Mouse (Mus musculus) naive thymus-derived CD4-positive, alpha-beta T cell, adult 5 months (primary cell): ENCODE data around the gene Phactr2. TPM values are rescaled to one million over a fixed set of nuclear protein-coding genes. Genes with fewer than 3 reads are reported as not detected.

Source experiments
- polyA plus RNA-seq: library from polyadenylated mRNA; unstranded; fragments of 100-300 nt; shearing (Covaris generic); gene quantifications from one replicate; pipeline ENCODE4 v1.2.1, GENCODE M21; 2017

The Phactr2 gene
- 1.2 TPM for polyA plus RNA-seq

DNA sequence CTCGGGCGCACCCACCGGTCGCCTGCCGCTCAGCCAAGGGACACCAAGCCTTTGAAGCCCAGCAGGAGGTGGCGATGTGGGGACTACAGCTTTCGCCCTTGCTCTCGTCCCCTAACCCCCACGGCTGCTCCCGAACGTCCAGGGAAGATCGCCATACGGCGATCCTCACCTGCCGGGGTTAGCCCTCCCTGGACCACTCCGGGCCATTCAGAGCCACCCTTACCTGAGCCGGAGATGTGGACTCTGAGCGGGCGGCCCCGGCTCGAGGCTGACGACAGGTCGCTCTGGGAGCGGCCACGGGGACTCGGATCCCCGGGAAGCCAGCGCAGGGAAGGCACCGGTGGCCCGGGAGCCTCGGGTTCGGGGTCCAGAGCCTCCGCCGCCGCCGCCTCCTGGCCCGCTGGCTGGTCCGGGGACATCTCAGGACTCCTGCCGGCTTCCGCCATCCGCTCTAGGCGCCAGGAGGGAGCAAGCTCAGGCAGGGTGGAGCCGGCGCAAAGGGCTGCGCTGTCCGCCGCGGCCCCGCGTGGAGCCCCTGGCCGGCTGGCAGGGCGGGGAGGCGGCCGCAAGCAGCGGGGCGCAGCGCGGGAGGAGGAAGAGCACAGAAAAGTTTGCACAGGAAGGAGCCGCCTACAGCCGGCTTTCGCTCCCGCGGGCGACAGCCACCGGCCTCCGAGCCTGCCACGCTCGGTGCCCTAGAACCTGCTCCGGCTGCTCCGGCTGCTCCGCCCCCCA lies at the start of gene Phactr2:
TSS of gene Phactr2 (minus strand) at position 580 of the 735 bp plus-strand sequence.

GRCm38 (mm10) chr10:13499331-13499730 lies 25.1 kb upstream of the Phactr2 start, which contains the start of gene Fuca2:
Fuca2 (plus strand) TSS chr10:13499540.

GRCm38 (mm10) chr10:13192731-13193351 lies 281.4 kb downstream of the Phactr2 start, which contains the start of gene Ltv1:
Ltv1 (minus strand) TSS chr10:13193168.

DNA sequence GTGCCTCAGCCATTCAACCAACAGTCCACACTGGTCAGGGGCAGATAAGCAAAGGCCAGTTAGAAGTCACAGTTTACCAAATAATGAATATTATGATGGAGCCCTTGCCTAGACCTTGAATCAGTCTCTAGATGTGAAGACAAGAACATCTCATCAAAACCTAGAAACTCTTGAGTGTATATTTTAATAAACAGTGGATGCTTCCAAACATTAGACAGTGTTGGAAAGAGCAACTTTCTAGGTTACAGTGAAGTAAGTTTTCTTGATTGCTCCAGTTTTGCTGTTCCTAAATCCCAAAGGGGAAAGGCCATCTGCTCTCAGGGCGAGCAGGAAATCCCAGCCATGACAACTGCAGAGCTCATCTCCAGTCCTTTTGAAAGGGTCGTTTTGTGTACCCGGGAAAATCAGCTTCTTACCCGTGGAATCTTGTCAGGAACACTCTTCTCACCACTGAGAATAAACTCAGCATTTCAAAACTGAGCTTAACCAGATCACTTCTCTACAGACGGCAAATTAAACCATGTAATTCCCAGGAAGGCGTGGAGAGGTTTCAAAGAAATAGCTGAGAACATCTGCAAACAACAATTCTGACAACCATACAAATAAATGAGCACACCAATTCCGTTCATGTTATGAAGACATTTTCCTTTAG lies 296.1 kb downstream of the Phactr2 start, which contains the start of gene Zc2hc1b:
TSS of gene Zc2hc1b (minus strand) at position 51 of the 652 bp plus-strand sequence.

Other genes with a start within 250 kb of the Phactr2 start
- gene Fuca2, start 25.1 kb upstream of the Phactr2 start, polyA plus RNA-seq: 20.0 TPM
- gene Adat2, start 78.5 kb upstream of the Phactr2 start, polyA plus RNA-seq: 2.2 TPM
- gene Pex3, start 78.7 kb upstream of the Phactr2 start, polyA plus RNA-seq: 31.7 TPM